Mouse (Mus musculus) layer of hippocampus, postnatal 36 days (tissue): ENCODE results near the gene Gsap. TPM values are rescaled to one million over a fixed set of nuclear protein-coding genes. Genes with fewer than 3 reads are reported as not detected.
"Not testable (repeated sequence)": the region's sequence is repeated elsewhere in the genome, so short reads cannot be mapped to it uniquely, and the experiment has no call there.

ENCODE experiments used
- DNase-seq, 2 experiments: peaks; one replicate each; pipeline ENCODE4 v3.0.0; 2022
- total RNA-seq, 2 experiments: library from RNA; stranded (reverse); gene quantifications; 2 replicates each; pipeline ENCODE4 v1.2.3; 2021

The Gsap gene
- total RNA-seq, 2 experiments from 2014 or later, result 7.6 to 8.6 TPM

DNA sequence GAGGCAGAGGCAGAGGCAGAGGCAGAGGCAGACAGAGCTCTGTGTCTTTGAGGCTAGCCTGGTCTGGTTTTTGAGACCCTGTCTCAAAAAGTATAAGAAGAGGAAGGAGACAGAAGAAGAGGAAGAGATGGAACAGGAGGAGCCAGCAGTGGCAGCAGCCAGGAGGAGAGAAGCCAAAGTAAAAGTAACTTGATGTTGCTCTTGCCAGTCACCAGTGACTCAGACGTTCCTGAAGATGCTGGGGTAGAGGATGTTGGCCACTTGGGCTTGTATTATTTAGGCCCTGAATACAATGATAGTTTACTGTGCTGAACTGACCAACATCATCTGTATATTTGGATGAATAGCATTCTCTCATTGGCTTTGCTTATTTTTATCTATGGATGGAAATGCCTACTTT, 142.5 kb downstream of the Gsap start:
- no peak for DNase-seq

DNA sequence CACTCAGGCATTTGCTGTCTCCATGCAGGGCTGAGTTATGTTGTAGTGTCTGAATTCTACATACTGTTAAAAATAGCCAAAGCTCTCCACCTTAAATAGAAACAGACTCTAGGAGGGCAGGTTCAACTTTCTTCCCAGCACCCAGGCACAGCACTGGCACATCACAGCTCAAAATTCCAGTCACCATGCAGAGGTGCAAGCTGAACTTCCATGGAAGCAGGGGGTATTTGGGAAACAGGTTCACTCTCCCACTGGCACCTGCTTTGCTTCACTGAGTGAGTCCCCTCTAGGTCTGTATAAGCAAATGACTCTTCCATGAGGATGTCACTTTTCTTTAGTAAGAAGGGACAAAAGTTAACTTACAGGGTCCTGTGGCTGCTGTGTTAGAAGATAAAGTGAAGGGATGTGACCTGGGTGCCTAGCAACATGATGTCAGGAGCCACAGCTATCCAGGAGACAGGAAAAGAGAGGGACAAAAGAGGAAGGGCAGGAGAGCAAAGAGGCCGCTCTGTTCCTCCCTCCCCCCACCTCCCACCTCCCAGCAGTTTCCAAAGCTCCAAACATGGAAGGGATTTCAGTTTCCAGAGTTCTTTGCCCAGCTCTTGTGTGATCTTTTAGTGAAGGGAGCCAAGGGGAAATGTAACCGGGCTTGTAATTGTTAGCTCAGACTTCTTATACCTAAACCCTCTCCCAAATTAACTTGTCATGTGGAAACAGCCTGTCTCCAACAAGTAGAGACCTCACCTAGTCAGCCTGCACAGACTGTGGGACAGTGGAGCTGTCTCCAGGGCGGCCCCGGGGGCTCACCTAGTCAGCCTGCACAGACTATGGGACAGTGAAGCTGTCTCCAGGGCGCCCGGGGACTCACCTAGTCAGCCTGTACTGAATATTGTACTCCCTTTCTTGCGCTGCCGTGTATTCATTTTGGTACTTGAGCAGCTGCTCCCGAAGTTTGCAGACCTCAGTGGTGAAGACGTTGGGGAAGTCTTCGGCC, 143.9 kb downstream of the Gsap start:
- no peak for DNase-seq

DNA sequence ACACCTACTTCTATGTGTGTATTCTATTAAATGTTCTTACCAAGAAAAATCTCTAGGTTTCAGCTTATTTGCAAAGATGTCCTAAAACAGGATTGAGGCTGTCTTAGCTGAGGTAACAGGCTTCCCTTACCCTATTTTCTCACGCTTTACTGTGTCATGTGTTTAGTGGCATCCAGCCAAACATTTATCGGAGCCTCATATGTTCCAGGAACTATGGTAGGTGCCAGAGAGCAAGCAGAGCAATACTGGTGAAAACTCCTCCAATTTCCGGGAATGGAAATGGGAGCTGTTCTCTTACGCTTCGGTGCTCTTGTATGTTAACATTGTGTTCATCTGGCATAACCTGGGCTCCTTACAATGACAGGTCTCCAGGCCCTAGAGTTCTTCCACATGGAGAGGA, 145.6 kb downstream of the Gsap start:
- no peak for DNase-seq

DNA sequence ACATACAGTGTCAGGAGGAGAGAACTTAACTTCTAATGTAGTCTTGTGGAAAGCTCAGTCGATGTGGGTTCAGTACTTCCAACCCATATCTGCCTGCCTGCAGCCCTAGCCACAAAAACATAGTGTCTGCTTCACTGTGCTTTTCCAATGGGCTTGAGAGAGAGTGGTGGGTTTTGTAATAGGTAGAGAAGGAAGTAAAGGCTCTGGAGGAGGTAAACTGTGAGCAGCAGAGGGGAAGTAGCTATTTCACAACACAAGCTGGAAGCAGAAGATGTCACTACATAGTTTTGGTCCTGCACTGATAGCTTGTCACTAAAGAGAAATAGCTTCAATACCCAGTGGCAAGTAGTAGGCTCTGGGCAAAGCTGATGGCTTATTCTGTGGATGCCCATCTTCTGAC, 146.1 kb downstream of the Gsap start:
- DNase-seq, result no peak

DNA sequence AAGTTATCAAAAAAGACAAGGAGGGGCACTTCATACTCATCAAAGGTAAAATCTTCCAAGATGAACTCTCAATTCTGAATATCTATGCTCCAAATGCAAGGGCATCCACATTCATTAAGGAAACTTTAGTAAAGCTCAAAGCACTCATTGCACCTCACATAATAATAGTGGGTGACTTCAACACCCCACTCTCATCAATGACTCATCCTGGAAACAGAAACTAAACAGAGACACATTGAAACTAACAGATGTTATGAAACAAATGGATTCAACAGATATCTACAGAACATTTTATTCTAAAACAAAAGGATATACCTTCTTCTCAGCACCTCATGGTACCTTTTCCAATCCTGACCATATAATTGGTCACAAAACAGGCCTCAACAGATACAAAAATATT, 156.2 kb downstream of the Gsap start:
- not testable (repeated sequence) for DNase-seq

DNA sequence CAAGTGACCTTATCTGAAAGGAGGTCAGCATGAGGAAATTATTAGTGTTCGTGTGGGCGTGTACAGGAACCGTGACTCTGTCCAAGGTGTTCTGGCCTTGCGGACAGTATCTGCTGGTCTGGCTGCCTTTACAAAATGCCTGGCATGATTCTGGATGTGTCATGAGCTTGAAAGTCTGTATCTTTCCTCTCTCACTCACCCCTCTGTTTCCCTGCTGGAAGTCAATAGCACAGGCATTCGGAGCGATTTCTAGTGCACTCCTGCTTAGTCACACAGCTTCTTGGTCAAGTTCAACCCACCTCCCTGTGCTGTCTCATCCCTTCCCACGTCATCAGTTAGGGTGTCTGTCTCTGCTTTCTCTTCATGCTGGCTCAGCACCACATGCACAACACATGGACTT, 162.3 kb downstream of the Gsap start:
- no peak for DNase-seq

DNA sequence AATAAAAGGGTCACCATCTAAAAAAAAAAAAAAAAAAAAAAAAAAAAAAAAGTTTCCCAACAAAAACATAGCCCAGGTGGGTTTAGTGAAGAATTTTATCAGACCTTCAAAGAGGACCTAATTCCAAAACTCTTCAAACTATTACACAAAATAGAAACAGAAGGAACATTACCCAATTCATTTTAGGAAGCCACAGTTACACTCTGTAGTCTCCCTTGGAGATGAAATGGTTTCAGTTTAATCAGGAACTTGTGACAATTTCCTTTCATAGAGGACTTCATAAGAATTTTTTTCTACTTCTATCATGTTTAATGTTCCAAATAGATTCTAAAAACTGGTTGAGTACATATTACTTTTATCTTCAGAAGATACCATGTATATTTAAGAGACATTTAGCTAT, 165.6 kb downstream of the Gsap start:
- DNase-seq, result no peak

DNA sequence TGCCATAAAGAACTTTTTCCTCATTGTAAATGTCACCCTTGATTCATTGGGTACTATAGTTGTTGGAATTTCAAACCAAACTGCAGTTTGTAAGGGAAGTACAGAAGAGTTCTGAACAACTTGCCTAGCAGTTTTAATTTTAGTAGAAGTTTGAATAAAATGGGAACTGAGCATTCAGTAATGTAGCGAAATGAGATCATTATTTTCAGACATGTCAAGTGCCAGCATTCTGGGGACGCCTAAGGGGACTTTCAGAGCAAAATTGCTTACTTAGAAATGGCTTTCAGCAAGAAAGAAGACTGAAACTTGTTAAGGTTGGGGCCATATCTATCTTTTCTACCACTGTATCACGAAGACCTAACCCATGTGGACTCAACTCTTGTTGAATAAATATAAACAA, 172.6 kb downstream of the Gsap start:
- no peak for DNase-seq

DNA sequence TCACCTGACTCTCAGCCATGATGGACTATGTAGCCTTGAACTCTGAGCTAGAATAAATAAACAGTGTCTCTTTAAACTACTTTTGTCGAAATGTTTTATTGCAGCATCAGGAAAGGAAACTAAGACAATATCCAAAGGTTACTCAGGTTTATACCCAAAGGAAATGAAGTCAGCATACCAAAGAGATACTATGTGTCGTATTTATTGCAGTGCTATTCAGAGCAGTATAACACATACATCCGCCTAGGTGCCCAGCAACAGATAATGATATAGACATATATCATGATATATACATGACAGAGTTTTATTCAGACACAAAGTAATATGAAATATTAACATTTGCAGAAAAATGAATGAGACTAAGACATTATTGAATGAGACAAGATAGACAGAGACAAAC, 177.3 kb downstream of the Gsap start:
- DNase-seq, result no peak

Other genes with a start within 250 kb of the Gsap start
- gene Rsbn1l, start 229.9 kb upstream of the Gsap start, total RNA-seq, result 10 to 100 TPM; 19.9 to 21.1 TPM
- gene Ptpn12, start 130.3 kb upstream of the Gsap start, total RNA-seq, result 10 to 100 TPM; 41.3 to 45.4 TPM
- 1 to 10 TPM; 1.7 to 1.9 TPM for gene Fgl2, start 186.4 kb downstream of the Gsap start, total RNA-seq
- under 1 TPM; 0.15 to 0.51 TPM for gene Ccdc146, start 238.4 kb downstream of the Gsap start, total RNA-seq
- gene Fam185a, start 238.7 kb downstream of the Gsap start, total RNA-seq, result 10 to 100 TPM; 12.3 to 13.2 TPM